Mouse (Mus musculus): Measurements from ENCODE around the gene Mtmr4. TPM values are rescaled to one million over a fixed set of nuclear protein-coding genes. Genes with fewer than 3 reads are reported as not detected.

Mtmr4 gene
- polyA plus RNA-seq (2015; fragmentation: Nextera tagmentation; extraction: Ambion mirVana): 49.2 and 54.6 TPM in 2 replicates

GRCm38 (mm10) chr11:87591526-87592353, at the start of gene Mtmr4:
Gene Mtmr4 (plus strand): TSS chr11:87592162.
- under 1% methylated on average over 60 of the region's 61 CpGs for WGBS
- H3K4me1 ChIP-seq: peaks cover 57% of the 10 kb centered on the region

GRCm38 (mm10) chr11:87542285-87542684, 49.7 kb upstream of the Mtmr4 start:
- H3K4me3 ChIP-seq: no peak overlapping the region
- H3K27ac ChIP-seq: no peak overlapping the region
- H3K4me1 ChIP-seq: no peaks in the 10 kb centered on the region
- no peaks in the 10 kb centered on the region for H3K36me3 ChIP-seq (ENCODE audit: poor library complexity, severe bottlenecking)
- H3K27me3 ChIP-seq: no peaks in the 10 kb centered on the region
- no peaks in the 10 kb centered on the region for H3K9me3 ChIP-seq (replicated peaks)
- 43% methylated on average over 8 of the region's 8 CpGs for WGBS
- no peak overlapping the region for H3K9ac ChIP-seq
- no peak overlapping the region for H3K4me2 ChIP-seq
- ATAC-seq: no peak

More at GRCm38 (mm10) chr11:87591526-87592353, at the start of gene Mtmr4:
- H3K9me3 ChIP-seq (replicated peaks): no peaks in the 10 kb centered on the region
- peak within 1 kb of the TSS; percentile 87 for H3K9ac ChIP-seq
- H3K36me3 ChIP-seq (ENCODE audit: poor library complexity, severe bottlenecking): peaks cover 4% of the 10 kb centered on the region; the same call in 1 of the 2 replicates
- H3K27me3 ChIP-seq: no peaks in the 10 kb centered on the region
- peak within 1 kb of the TSS; percentile 91 for H3K4me2 ChIP-seq
- peak within 1 kb of the TSS; percentile 90 for H3K27ac ChIP-seq
- peak; percentile 98 for ATAC-seq
- H3K4me3 ChIP-seq: peak within 1 kb of the TSS; percentile 80

- 51% methylated on average over 3 of the region's 3 CpGs for WGBS
- H3K9me3 ChIP-seq (replicated peaks): no peaks in the 10 kb centered on the region
- H3K27me3 ChIP-seq: no peaks in the 10 kb centered on the region
- H3K4me3 ChIP-seq: no peak overlapping the region
- no peaks in the 10 kb centered on the region for H3K4me1 ChIP-seq
- no peak overlapping the region for H3K27ac ChIP-seq
- no peak overlapping the region for H3K9ac ChIP-seq
- no peak for ATAC-seq
- no peak overlapping the region for H3K4me2 ChIP-seq
- H3K36me3 ChIP-seq (ENCODE audit: poor library complexity, severe bottlenecking): no peaks in the 10 kb centered on the region
Measured at GRCm38 (mm10) chr11:87542906-87543305, 49.1 kb upstream of the Mtmr4 start.

- no peak overlapping the region for H3K4me2 ChIP-seq
- WGBS: 69% methylated on average over 4 of the region's 4 CpGs
- H3K4me3 ChIP-seq: no peak overlapping the region
- H3K9ac ChIP-seq: no peak overlapping the region
- H3K9me3 ChIP-seq (replicated peaks): no peaks in the 10 kb centered on the region
- H3K27ac ChIP-seq: no peak overlapping the region
- no peaks in the 10 kb centered on the region for H3K27me3 ChIP-seq
- no peak for ATAC-seq
- H3K4me1 ChIP-seq: peaks cover 11% of the 10 kb centered on the region; the same call in 1 of the 2 replicates
- H3K36me3 ChIP-seq (ENCODE audit: poor library complexity, severe bottlenecking): no peaks in the 10 kb centered on the region
Measured at GRCm38 (mm10) chr11:87553342-87553741, 38.6 kb upstream of the Mtmr4 start.

GRCm38 (mm10) chr11:87554386-87554785, 37.6 kb upstream of the Mtmr4 start:
- H3K36me3 ChIP-seq (ENCODE audit: poor library complexity, severe bottlenecking): no peaks in the 10 kb centered on the region
- H3K4me1 ChIP-seq: peaks cover 11% of the 10 kb centered on the region; the same call in 1 of the 2 replicates
- no peaks in the 10 kb centered on the region for H3K9me3 ChIP-seq (replicated peaks)
- H3K27ac ChIP-seq: no peak overlapping the region
- H3K27me3 ChIP-seq: no peaks in the 10 kb centered on the region
- H3K9ac ChIP-seq: no peak overlapping the region
- H3K4me3 ChIP-seq: no peak overlapping the region
- ATAC-seq: no peak
- H3K4me2 ChIP-seq: no peak overlapping the region
- WGBS: 32% methylated on average over 5 of the region's 5 CpGs

- no peaks in the 10 kb centered on the region for H3K9me3 ChIP-seq (replicated peaks)
- no peaks in the 10 kb centered on the region for H3K27me3 ChIP-seq
- no peak overlapping the region for H3K4me3 ChIP-seq
- WGBS: 31% methylated on average over 2 of the region's 2 CpGs
- no peak overlapping the region for H3K4me2 ChIP-seq
- H3K27ac ChIP-seq: no peak overlapping the region
- H3K4me1 ChIP-seq: peaks cover 11% of the 10 kb centered on the region; the same call in 1 of the 2 replicates
- no peak for ATAC-seq
- H3K36me3 ChIP-seq (ENCODE audit: poor library complexity, severe bottlenecking): no peaks in the 10 kb centered on the region
- H3K9ac ChIP-seq: no peak overlapping the region
Measured at GRCm38 (mm10) chr11:87555106-87555703, 36.8 kb upstream of the Mtmr4 start.

- Histone ChIP-seq H3K9me3 (replicated peaks) (no peaks in the 10 kb centered on the region), H3K9ac (no peak overlapping the region), H3K4me1 (no peaks in the 10 kb centered on the region), H3K27me3 (no peaks in the 10 kb centered on the region), H3K36me3 (ENCODE audit: poor library complexity, severe bottlenecking) (no peaks in the 10 kb centered on the region), H3K4me3 (no peak overlapping the region), H3K27ac (no peak overlapping the region), H3K4me2 (no peak overlapping the region)
- 83% methylated on average over 6 of the region's 6 CpGs for WGBS
- no peak for ATAC-seq
Measured at GRCm38 (mm10) chr11:87561208-87561607, 30.8 kb upstream of the Mtmr4 start.

GRCm38 (mm10) chr11:87566501-87566900, 25.5 kb upstream of the Mtmr4 start, which contains the start of gene Gm11492:
Gene Gm11492 (plus strand): TSS chr11:87566653.
- Histone ChIP-seq H3K9me3 (replicated peaks) (no peaks in the 10 kb centered on the region), H3K9ac (no peak within 1 kb of the TSS), H3K27me3 (no peaks in the 10 kb centered on the region), H3K4me1 (no peaks in the 10 kb centered on the region), H3K4me2 (no peak within 1 kb of the TSS), H3K4me3 (no peak within 1 kb of the TSS), H3K36me3 (ENCODE audit: poor library complexity, severe bottlenecking) (no peaks in the 10 kb centered on the region), H3K27ac (no peak within 1 kb of the TSS)
- no peak for ATAC-seq
- 82% methylated on average over 3 of the region's 3 CpGs for WGBS

GRCm38 (mm10) chr11:87568255-87568953, 23.6 kb upstream of the Mtmr4 start, which contains the start of gene Sept4:
Gene Sept4 (plus strand): TSS chr11:87568903.
- Histone ChIP-seq H3K36me3 (ENCODE audit: poor library complexity, severe bottlenecking) (no peaks in the 10 kb centered on the region), H3K4me1 (no peaks in the 10 kb centered on the region), H3K27me3 (no peaks in the 10 kb centered on the region), H3K4me3 (no peak within 1 kb of the TSS), H3K9me3 (replicated peaks) (no peaks in the 10 kb centered on the region), H3K27ac (no peak within 1 kb of the TSS), H3K4me2 (no peak within 1 kb of the TSS), H3K9ac (no peak within 1 kb of the TSS)
- no peak for ATAC-seq
- WGBS: 85% methylated on average over 7 of the region's 7 CpGs

GRCm38 (mm10) chr11:87570743-87571142, 21.2 kb upstream of the Mtmr4 start:
- Histone ChIP-seq H3K9me3 (replicated peaks) (no peaks in the 10 kb centered on the region), H3K4me2 (no peak overlapping the region), H3K27ac (no peak overlapping the region), H3K4me3 (no peak overlapping the region), H3K4me1 (no peaks in the 10 kb centered on the region), H3K27me3 (no peaks in the 10 kb centered on the region), H3K36me3 (ENCODE audit: poor library complexity, severe bottlenecking) (no peaks in the 10 kb centered on the region), H3K9ac (no peak overlapping the region)
- no peak for ATAC-seq
- 77% methylated on average over 5 of the region's 5 CpGs for WGBS

GRCm38 (mm10) chr11:87571361-87571950, 20.5 kb upstream of the Mtmr4 start:
- H3K9ac ChIP-seq: no peak overlapping the region
- no peak for ATAC-seq
- H3K27me3 ChIP-seq: 0 out of 2 replicates have a peak, but pooled peaks cover under 1% of the 10 kb centered on the region
- 86% methylated on average over 1 of the region's 1 CpGs for WGBS
- H3K9me3 ChIP-seq (replicated peaks): no peaks in the 10 kb centered on the region
- H3K27ac ChIP-seq: no peak overlapping the region
- H3K4me3 ChIP-seq: no peak overlapping the region
- no peaks in the 10 kb centered on the region for H3K4me1 ChIP-seq
- no peak overlapping the region for H3K4me2 ChIP-seq
- H3K36me3 ChIP-seq (ENCODE audit: poor library complexity, severe bottlenecking): no peaks in the 10 kb centered on the region
